Mouse (Mus musculus) G1E (cell line): ENCODE measurements around the gene Cx3cr1.

Experiments used
- CTCF ChIP-seq: IDR thresholded peaks from 2 replicates; pipeline ENCODE4 v1.5.1; 2012; ENCODE audit warnings: low read depth, low read length, inconsistent platforms, mixed read lengths
- GATA1 ChIP-seq: IDR thresholded peaks from 2 replicates; pipeline ENCODE4 v1.6.1; 2012; ENCODE audit warnings: borderline replicate concordance, low read length, inconsistent platforms, mixed read lengths
- GATA2 ChIP-seq: IDR thresholded peaks from 2 replicates; pipeline ENCODE4 v1.6.1; 2012; ENCODE audit warnings: low read depth, low read length, inconsistent platforms, borderline replicate concordance
- POLR2AphosphoS5 ChIP-seq: IDR thresholded peaks from 2 replicates; pipeline ENCODE4 v1.6.1; 2012; ENCODE audit warnings: low read depth, low read length, inconsistent platforms; ENCODE audit not compliant: insufficient replicate concordance
- TAL1 ChIP-seq: conservative IDR thresholded peaks from 2 replicates; pipeline ENCODE4 v1.6.1; 2012; ENCODE audit warnings: low read depth, low read length, inconsistent platforms, mixed read lengths

GRCm38 (mm10) chr9:120001945-120002725, 67.5 kb downstream of the Cx3cr1 start:
- TF ChIP-seq GATA1 (no peak), TAL1 (no peak), CTCF (no peak), POLR2AphosphoS5 (no peak), GATA2 (no peak)
